Mouse (Mus musculus) urinary bladder, postnatal 10 days (tissue): Measurements from ENCODE around the gene Alad.
"Not testable (repeated sequence)": the region's sequence is repeated elsewhere in the genome, so short reads cannot be mapped to it uniquely, and the experiment has no call there.

ENCODE experiments used
- DNase-seq: peaks from one replicate; pipeline ENCODE4 v3.0.0; 2022; ENCODE audit warnings: low spot score

Alad gene

DNA sequence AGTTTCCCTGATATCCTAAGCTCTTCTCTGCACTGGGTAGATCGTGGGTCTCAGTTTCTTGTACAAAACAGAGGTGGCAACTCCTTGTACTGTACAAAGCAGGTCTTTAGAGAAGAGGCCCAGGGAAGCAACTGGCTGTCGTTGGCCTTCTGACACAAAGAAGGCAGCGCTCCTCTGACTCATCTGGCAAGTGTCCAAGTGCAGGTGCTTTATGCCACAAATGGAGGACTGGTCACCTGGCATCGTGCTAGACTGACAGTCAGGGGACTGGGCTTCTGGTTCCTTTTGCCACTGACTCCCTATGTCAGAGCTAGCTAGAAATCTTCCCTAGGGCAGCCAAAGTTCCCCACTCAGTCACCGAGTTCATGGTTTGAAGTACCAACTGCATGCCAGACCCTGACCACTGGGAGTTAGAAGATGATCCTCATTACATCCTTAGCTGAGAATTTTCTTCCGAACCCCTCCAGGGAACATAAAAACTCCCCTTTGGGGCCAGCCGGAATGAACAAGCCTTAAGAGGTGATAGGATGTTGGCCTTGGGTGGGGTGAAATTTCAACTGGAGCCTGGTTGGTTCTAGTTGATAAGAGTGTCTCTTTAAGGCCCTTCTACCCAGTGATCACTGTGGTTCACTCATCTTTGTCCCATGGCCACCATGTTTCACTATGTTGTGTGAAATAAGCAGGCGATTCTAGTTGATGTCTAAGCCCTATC, 34.1 kb downstream of the Alad start:
- no peak for DNase-seq

- no peak for DNase-seq
Measured at GRCm38 (mm10) chr4:62484928-62485327, 34.8 kb downstream of the Alad start.

- DNase-seq, result no peak
Measured at GRCm38 (mm10) chr4:62480709-62481605, 38.8 kb downstream of the Alad start.

GRCm38 (mm10) chr4:62479937-62480708, 39.6 kb downstream of the Alad start, which contains the start of gene Bspry:
Bspry (plus strand) TSS chr4:62480053.
- no peak for DNase-seq

- DNase-seq, result not testable (repeated sequence)
Measured at GRCm38 (mm10) chr4:62479593-62479936, 40.2 kb downstream of the Alad start.

DNA sequence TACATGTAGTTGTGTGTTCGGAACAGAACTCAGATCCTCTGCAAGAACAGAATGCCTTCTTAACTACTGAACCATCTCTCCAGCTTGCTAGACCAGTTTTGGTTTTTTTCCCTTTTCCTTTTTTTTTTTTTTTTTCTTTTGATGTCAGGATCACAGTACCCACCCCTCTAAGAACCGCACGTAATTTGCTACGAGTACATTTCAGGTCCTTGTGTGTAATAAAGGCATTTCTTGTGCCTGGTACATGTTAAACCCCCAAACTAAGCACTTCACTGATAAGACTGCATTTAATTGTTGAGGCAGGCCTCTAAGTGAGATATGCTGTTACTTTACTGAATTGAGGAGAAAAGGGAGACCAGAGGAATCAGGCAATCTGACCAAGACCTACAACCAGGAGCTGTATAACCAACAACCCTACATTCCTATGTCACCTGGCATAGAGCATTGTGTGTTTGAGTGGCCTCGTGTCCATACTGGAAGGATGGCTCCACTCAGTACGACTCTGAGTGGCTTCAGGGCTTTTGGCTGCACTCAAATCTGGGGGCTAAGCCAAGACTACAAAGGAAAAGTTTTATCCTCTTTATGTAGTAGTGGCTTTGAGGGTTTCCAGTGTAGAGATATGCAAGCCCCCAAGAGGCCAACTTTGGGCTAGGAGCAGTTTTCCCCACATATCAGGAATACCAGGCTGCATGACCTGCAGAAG, 42.0 kb downstream of the Alad start:
- DNase-seq, result no peak

GRCm38 (mm10) chr4:62475793-62476192, 43.9 kb downstream of the Alad start:
- DNase-seq, result no peak

DNA sequence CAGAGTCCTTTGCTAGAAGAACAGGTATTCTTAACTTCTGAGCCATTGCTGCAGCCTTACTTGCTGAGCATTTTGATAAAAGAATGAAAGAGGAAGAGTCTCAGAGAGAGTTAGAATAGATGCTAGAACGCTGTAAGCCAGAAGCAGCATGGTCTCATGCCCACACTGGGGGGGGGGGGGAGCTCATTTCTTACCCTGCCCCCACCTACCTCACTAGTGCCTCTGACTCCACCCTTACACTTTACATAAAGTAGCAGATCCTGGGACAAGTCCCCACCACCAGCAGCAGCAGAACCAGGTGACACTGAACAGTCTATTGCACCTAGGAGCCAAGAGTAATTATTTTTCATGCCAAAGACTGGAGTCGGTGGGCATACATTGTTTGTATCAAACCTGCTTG, 44.6 kb downstream of the Alad start:
- DNase-seq, result no peak

GRCm38 (mm10) chr4:62472071-62472470, 47.6 kb downstream of the Alad start:
- DNase-seq, result no peak

DNA sequence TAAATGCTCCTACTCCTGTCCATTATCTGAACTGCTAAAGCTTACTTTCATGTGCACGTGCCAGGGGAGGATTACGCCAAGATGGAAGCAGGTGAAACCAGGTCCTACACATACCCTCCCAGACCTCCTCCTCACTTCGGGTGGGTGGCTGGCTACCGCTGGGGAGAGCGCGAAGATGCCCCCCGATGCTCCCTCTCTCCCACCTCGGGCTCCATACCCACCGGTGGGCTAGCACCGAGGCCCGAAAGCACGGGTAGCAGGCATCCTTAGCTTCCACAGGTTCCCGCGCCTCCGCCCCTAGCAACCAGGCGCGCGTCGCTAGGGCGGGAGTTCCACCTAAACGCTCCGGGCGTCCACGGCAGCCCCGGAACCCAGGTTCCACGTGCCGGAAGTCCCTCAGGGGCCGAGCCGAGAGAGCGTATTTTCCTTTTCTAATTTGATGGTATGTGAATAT, 49.1 kb downstream of the Alad start, which contains the start of gene Wdr31:
Gene Wdr31 (minus strand): TSS at position 299 of the 454 bp plus-strand sequence.
- DNase-seq, result no peak

GRCm38 (mm10) chr4:62468158-62468557, 51.6 kb downstream of the Alad start:
- DNase-seq, result no peak

- DNase-seq, result no peak
Measured at GRCm38 (mm10) chr4:62463124-62463523, 56.6 kb downstream of the Alad start.

DNA sequence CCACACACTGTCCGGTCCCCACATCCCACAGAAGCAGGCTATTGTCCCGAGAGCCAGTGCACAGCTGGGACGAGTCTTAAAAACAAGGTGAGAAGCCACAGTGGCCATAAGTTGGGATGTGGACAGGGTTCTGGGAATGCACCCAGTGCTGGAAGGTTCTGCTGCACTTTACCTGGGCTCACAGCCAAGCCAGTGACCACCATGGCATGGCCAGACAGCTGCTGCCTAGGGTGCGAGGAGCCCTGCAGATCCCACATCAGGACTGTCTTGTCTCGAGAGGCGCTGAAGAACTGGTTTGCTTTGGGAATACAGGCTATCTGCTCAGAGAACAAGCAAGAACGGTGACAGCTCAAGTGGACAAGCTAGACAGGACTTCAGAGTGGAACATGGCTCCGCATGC, 59.4 kb downstream of the Alad start:
- no peak for DNase-seq
